Mouse (Mus musculus) MEL (cell line): Measurements from ENCODE around the gene Pygm. TPM values are rescaled to one million over a fixed set of nuclear protein-coding genes. Genes with fewer than 3 reads are reported as not detected.

ENCODE experiments used
- DNase-seq: peaks from one replicate; pipeline ENCODE4 v3.0.0; 2011; ENCODE audit warnings: low read depth, low spot score
- H3K27ac ChIP-seq: 2 replicates; pipeline ENCODE4 v1.5.1; 2012; ENCODE audit warnings: low read depth, mild to moderate bottlenecking, control low read depth, low read length, moderate library complexity; ENCODE audit not compliant: control insufficient read depth
- H3K27me3 ChIP-seq, 2 experiments: fragments of 150-350 bp in 1 of 2; sonication (generic) in 1 of 2; 2 replicates each; pipeline ENCODE4 v1.6.1; 2012; ENCODE audit warnings: low read length in 2 of 2, mild to moderate bottlenecking in 2 of 2, improper control_type of control experiment in 1 of 2, moderate library complexity in 1 of 2; ENCODE audit not compliant: insufficient read depth in 2 of 2, control insufficient read depth in 1 of 2
- H3K36me3 ChIP-seq, 2 experiments: 2 replicates each; pipeline ENCODE4 v1.6.1; 2012 to 2014; ENCODE audit warnings: low read length in 2 of 2, improper control_type of control experiment in 1 of 2, inconsistent platforms in 1 of 2, mild to moderate bottlenecking in 1 of 2; ENCODE audit not compliant: insufficient read depth in 2 of 2, control insufficient read depth in 1 of 2
- H3K4me1 ChIP-seq, 2 experiments: fragments of 150-350 bp in 1 of 2; sonication (generic) in 1 of 2; 2 replicates each; pipeline ENCODE4 v1.6.1; 2012; ENCODE audit warnings: low read length in 2 of 2, improper control_type of control experiment in 1 of 2, mild to moderate bottlenecking in 1 of 2; ENCODE audit not compliant: insufficient read depth in 2 of 2, control insufficient read depth in 1 of 2
- H3K4me3 ChIP-seq, 2 experiments: fragments of 150-350 bp in 1 of 2; sonication (generic) in 1 of 2; 2 replicates each; pipeline ENCODE4 v1.5.1; 2012; ENCODE audit warnings: low read depth in 2 of 2, low read length in 2 of 2, mild to moderate bottlenecking in 2 of 2, moderate library complexity in 2 of 2, control low read depth in 1 of 2, improper control_type of control experiment in 1 of 2; ENCODE audit not compliant: control insufficient read depth in 1 of 2, insufficient read depth in 1 of 2
- H3K79me2 ChIP-seq: 2 replicates; pipeline ENCODE4 v1.6.1; 2012; ENCODE audit warnings: mild to moderate bottlenecking, low read length, moderate library complexity; ENCODE audit not compliant: control insufficient read depth, poor library complexity, insufficient read depth
- H3K9ac ChIP-seq: 2 replicates; pipeline ENCODE4 v1.6.1; 2012; ENCODE audit warnings: low read depth, mild to moderate bottlenecking, control low read depth, low read length, moderate library complexity; ENCODE audit not compliant: control insufficient read depth, poor library complexity, severe bottlenecking
- H3K9me3 ChIP-seq: fragments of 150-350 bp; sonication (generic); replicated peaks from 2 replicates; pipeline ENCODE4 v1.6.1; 2012; ENCODE audit warnings: mild to moderate bottlenecking, low read length, improper control_type of control experiment, moderate library complexity; ENCODE audit not compliant: insufficient read depth
- CHD1 ChIP-seq: IDR thresholded peaks from 2 replicates; pipeline ENCODE4 v1.6.1; 2012; ENCODE audit warnings: low read depth, mild to moderate bottlenecking, inconsistent platforms, low read length, improper control_type of control experiment
- CHD2 ChIP-seq: IDR thresholded peaks from 2 replicates; pipeline ENCODE4 v1.6.1; 2011; ENCODE audit warnings: low read length, improper control_type of control experiment
- CTCF ChIP-seq, 3 experiments: IDR thresholded peaks in 2 of 3; conservative IDR thresholded peaks in 1 of 3; 2 replicates each; pipeline ENCODE4 v1.5.1; 2011 to 2012; ENCODE audit warnings: low read length in 3 of 3, low read depth in 2 of 3, mild to moderate bottlenecking in 2 of 3, improper control_type of control experiment in 1 of 3, inconsistent platforms in 1 of 3, mixed read lengths in 1 of 3, moderate library complexity in 1 of 3; ENCODE audit not compliant: control insufficient read depth in 1 of 3, insufficient read depth in 1 of 3, poor library complexity in 1 of 3, severe bottlenecking in 1 of 3
- EP300 ChIP-seq, 2 experiments: IDR thresholded peaks; 2 replicates each; pipeline ENCODE4 v1.6.1; 2011; ENCODE audit warnings: improper control_type of control experiment in 2 of 2, low read length in 2 of 2, low read depth in 1 of 2, mild to moderate bottlenecking in 1 of 2
- HCFC1 ChIP-seq: IDR thresholded peaks from 2 replicates; pipeline ENCODE4 v1.6.1; 2012; ENCODE audit warnings: low read depth, mild to moderate bottlenecking, inconsistent platforms, low read length, improper control_type of control experiment, moderate library complexity
- KAT2A ChIP-seq: conservative IDR thresholded peaks from 2 replicates; pipeline ENCODE4 v1.6.1; 2012; ENCODE audit warnings: low read depth, low read length, improper control_type of control experiment, inconsistent platforms
- MAFK ChIP-seq: IDR thresholded peaks from 2 replicates; pipeline ENCODE4 v1.6.1; 2011; ENCODE audit warnings: low read depth, mild to moderate bottlenecking, low read length, improper control_type of control experiment, borderline replicate concordance
- MAX ChIP-seq: IDR thresholded peaks from 2 replicates; pipeline ENCODE4 v1.6.1; 2011; ENCODE audit warnings: low read length, improper control_type of control experiment
- MAZ ChIP-seq: IDR thresholded peaks from 2 replicates; pipeline ENCODE4 v1.6.1; 2012; ENCODE audit warnings: low read depth, mild to moderate bottlenecking, inconsistent platforms, low read length, improper control_type of control experiment
- MYB ChIP-seq: IDR thresholded peaks from 2 replicates; pipeline ENCODE4 v1.6.1; 2011; ENCODE audit warnings: mild to moderate bottlenecking, low read depth, low read length, improper control_type of control experiment
- MYC ChIP-seq: IDR thresholded peaks from 2 replicates; pipeline ENCODE4 v1.6.1; 2011; ENCODE audit warnings: low read depth, mild to moderate bottlenecking, low read length, improper control_type of control experiment, moderate library complexity
- NRF1 ChIP-seq: IDR thresholded peaks from 2 replicates; pipeline ENCODE4 v1.6.1; 2014; ENCODE audit warnings: low read depth, mild to moderate bottlenecking, inconsistent platforms, low read length, improper control_type of control experiment, moderate library complexity; ENCODE audit not compliant: poor library complexity, insufficient read depth, severe bottlenecking
- POLR2A ChIP-seq, 2 experiments: IDR thresholded peaks; 2 replicates each; pipeline ENCODE4 v1.6.1; 2011 to 2012; ENCODE audit warnings: low read length in 2 of 2, mild to moderate bottlenecking in 2 of 2, control low read depth in 1 of 2, improper control_type of control experiment in 1 of 2, low read depth in 1 of 2, moderate library complexity in 1 of 2; ENCODE audit not compliant: control insufficient read depth in 1 of 2, insufficient read depth in 1 of 2, poor library complexity in 1 of 2
- POLR2AphosphoS5 ChIP-seq: IDR thresholded peaks from 2 replicates; pipeline ENCODE4 v1.6.1; 2012; ENCODE audit warnings: low read depth, borderline replicate concordance, mild to moderate bottlenecking, inconsistent platforms, low read length, moderate library complexity, mixed read lengths
- RAD21 ChIP-seq: IDR thresholded peaks from 2 replicates; pipeline ENCODE4 v1.6.1; 2011; ENCODE audit warnings: mild to moderate bottlenecking, low read depth, low read length, improper control_type of control experiment
- SIN3A ChIP-seq: IDR thresholded peaks from 2 replicates; pipeline ENCODE4 v1.6.1; 2012; ENCODE audit warnings: low read length, improper control_type of control experiment, inconsistent platforms
- TAL1 ChIP-seq: IDR thresholded peaks from 2 replicates; pipeline ENCODE4 v1.6.1; 2012; ENCODE audit warnings: mild to moderate bottlenecking, inconsistent platforms, low read length, moderate library complexity, mixed read lengths
- TBP ChIP-seq: IDR thresholded peaks from 2 replicates; pipeline ENCODE4 v1.8.0; 2011; ENCODE audit warnings: low read depth, low read length, improper control_type of control experiment
- TCF12 ChIP-seq: IDR thresholded peaks from 2 replicates; pipeline ENCODE4 v1.6.1; 2014; ENCODE audit warnings: low read depth, mild to moderate bottlenecking, inconsistent platforms, low read length, improper control_type of control experiment, moderate library complexity
- UBTF ChIP-seq: IDR thresholded peaks from 2 replicates; pipeline ENCODE4 v1.6.1; 2012; ENCODE audit warnings: low read depth, mild to moderate bottlenecking, inconsistent platforms, low read length, improper control_type of control experiment, moderate library complexity, borderline replicate concordance; ENCODE audit not compliant: insufficient read depth
- USF1 ChIP-seq: IDR thresholded peaks from 2 replicates; pipeline ENCODE4 v1.6.1; 2014; ENCODE audit warnings: low read depth, mild to moderate bottlenecking, inconsistent platforms, low read length, improper control_type of control experiment, moderate library complexity
- USF2 ChIP-seq, 2 experiments: IDR thresholded peaks; 2 replicates each; pipeline ENCODE4 v1.6.1; 2011 to 2012; ENCODE audit warnings: improper control_type of control experiment in 2 of 2, low read length in 2 of 2, borderline replicate concordance in 1 of 2, inconsistent platforms in 1 of 2, low read depth in 1 of 2, mild to moderate bottlenecking in 1 of 2; ENCODE audit not compliant: insufficient read depth in 1 of 2
- ZC3H11A ChIP-seq: IDR thresholded peaks from 2 replicates; pipeline ENCODE4 v1.6.1; 2012; ENCODE audit warnings: low read depth, mild to moderate bottlenecking, inconsistent platforms, low read length, improper control_type of control experiment
- ZKSCAN1 ChIP-seq: IDR thresholded peaks from 2 replicates; pipeline ENCODE4 v1.6.1; 2012; ENCODE audit warnings: low read depth, mild to moderate bottlenecking, inconsistent platforms, low read length, improper control_type of control experiment, moderate library complexity
- ZMIZ1 ChIP-seq: IDR thresholded peaks from 2 replicates; pipeline ENCODE4 v1.6.1; 2012; ENCODE audit warnings: low read depth, mild to moderate bottlenecking, inconsistent platforms, low read length, improper control_type of control experiment, moderate library complexity
- ZNF384 ChIP-seq: IDR thresholded peaks from 2 replicates; pipeline ENCODE4 v1.6.1; 2012; ENCODE audit warnings: low read depth, mild to moderate bottlenecking, inconsistent platforms, low read length, improper control_type of control experiment
- polyA plus RNA-seq, 2 experiments: library from polyadenylated mRNA; stranded (reverse) in 1 of 2; unstranded in 1 of 2; fragments of >175 nt in 1 of 2; fragments of >200 nt in 1 of 2; gene quantifications; 2 replicates each; pipeline versions ENCODE4 v1.2.1 to v1.2.4; 2012; ENCODE audit warnings: low replicate concordance in 2 of 2, low read depth in 1 of 2; ENCODE audit not compliant: insufficient read length in 2 of 2, insufficient read depth in 1 of 2, missing spikeins in 1 of 2
- total RNA-seq: library from RNA; depleted of rRNA; stranded (reverse); fragments of 300-350 nt; gene quantifications from 2 replicates; pipeline ENCODE4 v1.2.3, GENCODE M21; 2012

Pygm gene
- total and polyA plus RNA-seq, 3 experiments = 0.73 to 3.3 TPM; not detected in 1

DNA sequence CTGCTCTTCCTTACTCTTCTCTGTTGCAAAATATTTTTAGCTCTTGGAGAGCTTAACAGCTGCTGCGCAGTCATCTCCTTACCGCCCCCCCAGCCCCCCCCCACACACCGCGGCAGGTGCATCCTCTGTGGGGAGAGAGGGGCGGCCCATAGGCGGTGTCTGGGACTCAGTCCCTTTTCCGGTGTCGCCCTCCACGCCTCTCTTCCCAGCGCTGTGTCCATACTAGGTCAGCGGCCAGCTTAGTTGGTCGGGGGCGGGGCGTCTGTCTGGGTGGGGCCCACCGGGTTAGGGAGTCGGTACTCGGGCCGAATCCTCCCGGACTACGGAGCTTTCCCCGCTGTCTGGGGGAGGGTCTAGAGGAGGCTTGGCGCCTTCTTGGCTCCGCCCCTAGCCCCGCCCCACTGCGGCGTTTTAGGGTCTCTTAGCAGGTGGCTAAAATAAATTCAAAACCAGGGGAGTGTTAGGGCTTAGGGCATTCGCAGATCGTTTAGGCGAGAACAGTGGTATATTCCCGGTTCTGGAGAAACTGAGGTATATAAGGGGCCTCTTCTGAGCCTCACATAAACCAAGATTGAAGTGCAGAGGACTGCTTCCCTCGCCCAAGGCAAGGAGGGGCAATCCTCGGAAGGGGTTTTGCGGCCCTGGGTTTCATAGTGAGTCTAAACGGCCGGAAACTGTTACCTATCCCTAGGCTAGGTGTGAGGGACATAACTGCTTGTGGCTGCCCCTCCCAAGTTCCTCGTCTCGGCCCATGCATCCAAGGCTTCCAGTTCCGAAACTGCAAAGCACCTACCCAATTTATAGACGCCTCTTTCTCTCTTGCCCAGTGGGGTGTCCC is 14.5 kb downstream of the Pygm start:
- Histone ChIP-seq H3K4me3 (peak overlapping the region; percentile 56 to 89), H3K79me2 (peaks cover 2% of the 10 kb centered on the region; the same call in 1 of the 2 replicates), H3K4me1 (peaks cover 0 to 22% of the 10 kb centered on the region in 2 experiments; a peak in 3 of 4 replicates), H3K36me3 (peaks cover 0 to 4% of the 10 kb centered on the region in 2 experiments; a peak in 2 of 4 replicates), H3K27me3 (no peaks in the 10 kb centered on the region), H3K27ac (peak overlapping the region; percentile 67), H3K9me3 (no peaks in the 10 kb centered on the region), H3K9ac (peak overlapping the region; percentile 75)
- no peak for DNase-seq
- TF ChIP-seq MAZ (0 out of 2 replicates have a peak, but pooled peaks have one; percentile 37), MAFK (no peak), ZMIZ1 (no peak), TBP (no peak), ZKSCAN1 (no peak), MAX (no peak; the same call in 1 of the 2 replicates), MYB (no peak), POLR2AphosphoS5 (no peak)

DNA sequence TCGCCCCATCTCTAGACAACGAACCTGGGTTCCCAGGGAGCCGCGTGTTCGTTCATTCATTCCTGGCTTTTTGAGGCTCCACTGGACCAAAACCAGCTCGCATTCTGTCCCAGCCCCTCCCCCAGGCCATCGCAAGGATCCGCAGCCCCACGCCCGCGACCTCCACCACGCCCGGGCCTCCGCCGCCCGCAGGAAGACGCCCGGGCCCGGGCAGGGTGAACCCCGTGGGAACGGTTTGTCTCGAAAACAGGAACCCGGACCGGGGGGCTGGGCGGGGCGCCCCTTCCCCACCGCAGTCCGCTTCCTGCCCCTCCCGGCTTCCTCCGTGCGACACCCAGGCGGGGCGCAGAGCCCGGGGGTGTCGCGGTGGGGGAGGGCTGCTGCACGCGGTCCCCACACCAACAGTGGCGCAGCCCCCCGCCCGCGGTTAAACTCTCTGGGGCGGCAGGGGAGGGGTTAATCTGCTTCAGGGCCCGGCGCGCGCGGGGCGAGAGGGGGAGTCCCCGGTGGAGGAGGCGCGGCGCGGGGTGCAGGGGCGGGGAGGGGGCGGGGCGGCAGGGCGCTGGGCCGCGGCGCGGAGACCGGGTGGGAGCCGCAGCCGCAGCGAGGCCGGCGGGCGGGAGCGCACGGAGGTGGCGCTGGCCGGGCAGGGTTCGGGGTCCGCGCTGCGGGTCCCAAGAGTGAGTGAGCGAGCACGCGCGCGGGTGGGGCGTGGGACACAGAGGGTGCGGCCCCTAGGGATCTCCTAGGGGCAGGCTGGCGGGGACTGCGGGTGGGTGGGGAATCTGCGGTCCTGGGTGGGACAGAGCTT is 15.3 kb downstream of the Pygm start, which contains the start of gene Rasgrp2:
Gene Rasgrp2, plus strand, starts transcription at position 56 of the 811 bp plus-strand sequence.
- Histone ChIP-seq H3K4me1 (peaks cover 0 to 22% of the 10 kb centered on the region in 2 experiments; a peak in 3 of 4 replicates), H3K4me3 (peak within 1 kb of the TSS; percentile 56 to 89), H3K79me2 (peaks cover 2% of the 10 kb centered on the region; the same call in 1 of the 2 replicates), H3K9ac (peak within 1 kb of the TSS; percentile 75), H3K36me3 (peaks cover 0 to 4% of the 10 kb centered on the region in 2 experiments; a peak in 2 of 4 replicates), H3K27me3 (no peaks in the 10 kb centered on the region), H3K9me3 (no peaks in the 10 kb centered on the region), H3K27ac (peak within 1 kb of the TSS; percentile 67)
- peak; percentile 72 for DNase-seq
- TF ChIP-seq ZNF384 (no peak), ZC3H11A (no peak), ZKSCAN1 (no peak), SIN3A (peak; percentile 22; the same call in 1 of the 2 replicates), KAT2A (no peak), RAD21 (no peak), USF2 (IDR thresholded peaks at IDR 0.05; ENCODE audit: borderline replicate concordance in 1 of 2, insufficient read depth in 1 of 2, low read depth in 1 of 2, low read length in 2 of 2) (no peak), NRF1 (0 out of 2 replicates have a peak, but pooled peaks have one; percentile 3), CHD1 (no peak), TAL1 (no peak), MYC (no peak), TBP (no peak), HCFC1 (no peak; the same call in 1 of the 2 replicates), TCF12 (peak; percentile 22; the same call in 1 of the 2 replicates), EP300 (IDR thresholded peaks at IDR 0.05; ENCODE audit: low read depth in 1 of 2, low read length in 2 of 2) (0 out of 4 replicates have a peak, but pooled peaks of 1 of the 2 experiments have one; percentile 10), USF1 (no peak), CTCF (IDR thresholded peaks at IDR 0.05 in 2 of 3, conservative IDR thresholded peaks at IDR 0.05 in 1 of 3; ENCODE audit: control insufficient read depth in 1 of 3, insufficient read depth in 1 of 3, low read depth in 2 of 3, low read length in 3 of 3, poor library complexity in 1 of 3, severe bottlenecking in 1 of 3) (no peak), CHD2 (no peak), UBTF (peak; percentile 72; the same call in 1 of the 2 replicates), MAFK (no peak), POLR2A (IDR thresholded peaks at IDR 0.05; ENCODE audit: control insufficient read depth in 1 of 2, insufficient read depth in 1 of 2, low read depth in 1 of 2, low read length in 2 of 2, poor library complexity in 1 of 2) (0 out of 4 replicates have a peak, but pooled peaks of 1 of the 2 experiments have one; percentile 30)
